Mouse (Mus musculus): ENCODE measurements around the gene Plxdc2. TPM values are rescaled to one million over a fixed set of nuclear protein-coding genes. Genes with fewer than 3 reads are reported as not detected.

Gene Plxdc2
- polyA plus RNA-seq, 1 experiment from 2014 or later: 24.4 TPM

GRCm38 (mm10) chr2:16523427-16523826 is 167.3 kb downstream of the Plxdc2 start:
- Histone ChIP-seq H3K9ac (no peak overlapping the region), H3K27me3 (replicated peaks) (no peaks in the 10 kb centered on the region), H3K9me3 (no peaks in the 10 kb centered on the region), H3K27ac (no peak overlapping the region), H3K4me3 (no peak overlapping the region), H3K36me3 (replicated peaks) (no peaks in the 10 kb centered on the region), H3K4me2 (no peak overlapping the region), H3K4me1 (no peaks in the 10 kb centered on the region)
- 81% methylated on average over 1 of the region's 1 CpGs for WGBS
- no peak for ATAC-seq (replicated peaks)

DNA sequence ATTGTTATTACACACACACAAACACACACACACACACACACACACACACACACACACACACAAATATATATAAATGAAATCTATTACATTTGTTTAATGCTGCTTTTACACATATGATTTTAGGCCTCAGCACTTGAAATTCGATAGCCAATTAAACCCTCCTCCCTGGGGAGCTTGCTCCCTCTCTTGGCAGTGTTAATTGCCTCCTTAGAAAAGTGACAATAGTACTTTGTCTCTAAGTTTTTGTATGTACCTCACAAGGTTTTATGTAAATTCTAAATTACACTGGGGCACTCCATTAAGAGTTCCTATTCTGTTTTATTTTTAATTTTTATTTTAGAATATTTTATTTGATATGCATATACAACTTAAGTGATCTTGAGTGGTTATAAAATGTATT is 176.1 kb downstream of the Plxdc2 start:
- Histone ChIP-seq H3K9me3 (no peaks in the 10 kb centered on the region), H3K9ac (no peak overlapping the region), H3K4me2 (no peak overlapping the region), H3K4me3 (no peak overlapping the region), H3K36me3 (replicated peaks) (no peaks in the 10 kb centered on the region), H3K27me3 (replicated peaks) (no peaks in the 10 kb centered on the region), H3K27ac (no peak overlapping the region), H3K4me1 (no peaks in the 10 kb centered on the region)
- no peak for ATAC-seq (replicated peaks)
- 48% methylated on average over 1 of the region's 1 CpGs for WGBS

DNA sequence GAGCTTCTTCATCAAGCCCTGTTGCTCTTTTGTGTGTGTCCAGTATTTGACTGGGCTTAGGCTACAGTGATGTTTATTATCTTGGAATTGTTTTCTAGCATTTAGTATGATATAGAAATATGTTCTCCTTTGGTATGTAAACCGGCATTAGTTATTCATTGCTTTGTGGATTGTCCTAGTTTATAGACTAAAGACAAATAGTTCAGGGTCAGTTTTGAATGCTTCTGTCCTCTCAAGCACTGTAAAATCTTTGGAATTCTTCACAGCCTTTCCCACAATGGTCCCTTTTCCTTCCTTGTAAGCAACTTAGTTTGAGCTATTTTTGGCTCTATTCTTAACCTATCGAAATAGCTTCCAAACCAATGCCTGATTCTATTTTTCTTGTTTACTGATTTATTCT is 178.5 kb downstream of the Plxdc2 start:
- Histone ChIP-seq H3K4me2 (no peak overlapping the region), H3K9ac (no peak overlapping the region), H3K36me3 (replicated peaks) (no peaks in the 10 kb centered on the region), H3K9me3 (no peaks in the 10 kb centered on the region), H3K27ac (no peak overlapping the region), H3K27me3 (replicated peaks) (no peaks in the 10 kb centered on the region), H3K4me3 (no peak overlapping the region), H3K4me1 (no peaks in the 10 kb centered on the region)
- ATAC-seq (replicated peaks): no peak
- 90% methylated on average over 2 of the region's 2 CpGs for WGBS

GRCm38 (mm10) chr2:16541226-16541625 is 185.1 kb downstream of the Plxdc2 start:
- Histone ChIP-seq H3K9me3 (no peaks in the 10 kb centered on the region), H3K4me3 (no peak overlapping the region), H3K27ac (no peak overlapping the region), H3K9ac (no peak overlapping the region), H3K27me3 (replicated peaks) (no peaks in the 10 kb centered on the region), H3K4me2 (no peak overlapping the region), H3K4me1 (no peaks in the 10 kb centered on the region), H3K36me3 (replicated peaks) (no peaks in the 10 kb centered on the region)
- WGBS: 72% methylated on average over 3 of the region's 3 CpGs
- no peak for ATAC-seq (replicated peaks)

DNA sequence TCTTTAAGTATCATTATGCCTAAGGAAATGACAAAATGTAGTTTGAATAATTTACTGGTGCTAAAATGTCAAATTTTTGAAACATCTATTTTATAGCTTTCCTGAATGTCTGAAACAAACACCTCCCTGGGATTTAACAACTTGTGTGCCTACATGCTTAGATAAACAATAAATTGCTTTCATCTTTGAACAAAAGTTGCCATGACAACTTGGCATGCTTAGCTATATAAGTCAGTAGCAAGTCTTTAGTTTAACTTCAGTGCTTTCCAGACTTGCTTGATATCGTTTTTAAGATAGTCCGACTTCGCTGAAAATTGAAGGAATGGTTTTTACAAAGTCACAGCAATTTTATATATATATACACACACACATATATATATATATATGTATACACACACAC is 189.1 kb downstream of the Plxdc2 start:
- H3K36me3 ChIP-seq (replicated peaks): no peaks in the 10 kb centered on the region
- 47% methylated on average over 3 of the region's 3 CpGs for WGBS
- peak; percentile 56; the same call in 1 of the 2 replicates for ATAC-seq (replicated peaks)

DNA sequence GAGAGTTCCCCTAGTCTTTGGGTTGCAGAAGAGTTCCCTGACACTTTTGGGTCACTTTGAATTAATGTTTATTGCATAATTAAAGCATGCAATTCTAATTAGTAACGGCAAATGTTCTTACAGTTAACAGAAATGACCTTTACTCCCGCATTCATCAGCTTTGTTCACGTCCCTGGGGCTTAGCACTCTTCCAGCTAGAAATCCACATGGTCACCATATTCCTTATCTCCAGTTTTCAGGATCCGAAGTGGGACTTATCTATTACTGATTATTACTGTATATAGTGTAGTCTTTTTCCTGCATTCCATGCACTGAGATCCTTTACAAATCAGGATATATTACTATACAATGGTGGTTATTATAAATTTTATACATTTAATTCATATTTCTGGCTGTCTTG is 203.2 kb downstream of the Plxdc2 start:
- 42% methylated on average over 4 of the region's 4 CpGs for WGBS
- H3K9ac ChIP-seq: no peak overlapping the region
- H3K9me3 ChIP-seq: no peaks in the 10 kb centered on the region
- no peaks in the 10 kb centered on the region for H3K36me3 ChIP-seq (replicated peaks)
- H3K4me1 ChIP-seq: no peaks in the 10 kb centered on the region
- H3K27ac ChIP-seq: no peak overlapping the region
- no peaks in the 10 kb centered on the region for H3K27me3 ChIP-seq (replicated peaks)
- no peak overlapping the region for H3K4me3 ChIP-seq
- ATAC-seq (replicated peaks): no peak
- no peak overlapping the region for H3K4me2 ChIP-seq

More for the DNA sequence above, 189.1 kb downstream of the Plxdc2 start:
- no peak overlapping the region for H3K27ac ChIP-seq
- no peaks in the 10 kb centered on the region for H3K27me3 ChIP-seq (replicated peaks)
- H3K4me1 ChIP-seq: no peaks in the 10 kb centered on the region
- no peak overlapping the region for H3K4me3 ChIP-seq
- H3K9me3 ChIP-seq: no peaks in the 10 kb centered on the region
- H3K4me2 ChIP-seq: no peak overlapping the region
- no peak overlapping the region for H3K9ac ChIP-seq

- H3K4me3 ChIP-seq: no peak overlapping the region
- no peak for ATAC-seq (replicated peaks)
- no peaks in the 10 kb centered on the region for H3K36me3 ChIP-seq (replicated peaks)
- no peak overlapping the region for H3K9ac ChIP-seq
- H3K27me3 ChIP-seq (replicated peaks): no peaks in the 10 kb centered on the region
- H3K4me2 ChIP-seq: no peak overlapping the region
- H3K9me3 ChIP-seq: no peaks in the 10 kb centered on the region
- H3K27ac ChIP-seq: no peak overlapping the region
- no peaks in the 10 kb centered on the region for H3K4me1 ChIP-seq
- 92% methylated on average over 2 of the region's 2 CpGs for WGBS
Observed at GRCm38 (mm10) chr2:16568263-16568662, 212.2 kb downstream of the Plxdc2 start.

DNA sequence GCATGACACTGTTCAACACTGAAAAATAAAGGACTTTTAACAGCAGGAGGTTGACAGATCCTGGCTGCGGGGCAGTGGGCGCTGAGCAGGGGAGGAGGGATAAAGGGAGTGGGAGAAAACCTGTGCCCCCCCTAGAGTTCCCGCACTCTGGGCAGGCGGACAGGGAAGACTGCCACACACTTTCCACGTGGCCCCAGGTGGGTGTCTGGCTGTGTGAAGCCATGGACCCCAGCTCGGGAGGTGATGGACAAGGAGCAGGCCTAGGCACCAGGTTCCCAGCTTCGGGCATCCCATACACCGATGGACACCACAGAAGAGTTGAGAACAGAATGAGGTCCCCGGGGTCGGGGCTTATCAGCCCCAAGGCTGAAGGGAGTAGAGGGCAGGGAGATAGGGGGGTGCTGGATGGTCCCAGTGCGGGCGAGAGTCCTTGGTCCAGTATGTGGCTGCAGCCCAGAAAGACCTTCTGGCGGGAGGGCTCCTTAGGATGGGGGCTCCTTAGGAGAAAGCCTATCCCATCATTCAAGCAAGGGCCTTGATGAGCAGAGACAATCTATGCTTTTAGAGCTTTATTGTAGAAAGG is 215.2 kb downstream of the Plxdc2 start:
- no peak overlapping the region for H3K4me2 ChIP-seq
- 70% methylated on average over 13 of the region's 13 CpGs for WGBS
- no peaks in the 10 kb centered on the region for H3K27me3 ChIP-seq (replicated peaks)
- H3K9me3 ChIP-seq: no peaks in the 10 kb centered on the region
- no peak overlapping the region for H3K9ac ChIP-seq
- no peak overlapping the region for H3K27ac ChIP-seq
- ATAC-seq (replicated peaks): peak; percentile 69
- no peaks in the 10 kb centered on the region for H3K4me1 ChIP-seq
- H3K4me3 ChIP-seq: no peak overlapping the region
- no peaks in the 10 kb centered on the region for H3K36me3 ChIP-seq (replicated peaks)

GRCm38 (mm10) chr2:16576566-16576965 is 220.5 kb downstream of the Plxdc2 start:
- no peak for ATAC-seq (replicated peaks)
- H3K4me1 ChIP-seq: no peaks in the 10 kb centered on the region
- H3K27me3 ChIP-seq (replicated peaks): no peaks in the 10 kb centered on the region
- no peak overlapping the region for H3K27ac ChIP-seq
- no peaks in the 10 kb centered on the region for H3K9me3 ChIP-seq
- H3K4me2 ChIP-seq: no peak overlapping the region
- no peaks in the 10 kb centered on the region for H3K36me3 ChIP-seq (replicated peaks)
- no peak overlapping the region for H3K4me3 ChIP-seq
- H3K9ac ChIP-seq: no peak overlapping the region

DNA sequence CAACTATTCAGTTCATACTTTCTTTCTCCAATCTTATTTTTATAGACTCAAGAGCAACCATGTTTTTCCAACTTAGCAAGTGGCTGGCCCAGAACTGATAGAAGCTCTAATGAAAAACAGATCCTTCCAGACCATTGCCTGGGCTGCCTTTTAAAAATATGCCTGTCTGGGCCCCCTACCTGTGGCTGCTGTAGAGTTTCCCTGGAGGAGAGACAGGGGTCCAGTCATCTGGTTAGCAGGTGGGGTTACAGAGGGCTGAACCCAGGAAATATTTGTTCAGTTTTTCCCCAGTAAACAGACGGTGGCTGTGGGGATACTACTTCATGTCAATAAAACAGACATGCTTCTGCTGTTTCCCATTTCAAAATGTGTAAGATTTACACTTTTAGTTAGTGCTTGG is 222.0 kb downstream of the Plxdc2 start:
- Histone ChIP-seq H3K27me3 (replicated peaks) (no peaks in the 10 kb centered on the region), H3K9me3 (no peaks in the 10 kb centered on the region), H3K4me3 (no peak overlapping the region), H3K27ac (no peak overlapping the region), H3K4me2 (no peak overlapping the region), H3K9ac (no peak overlapping the region), H3K36me3 (replicated peaks) (no peaks in the 10 kb centered on the region), H3K4me1 (no peaks in the 10 kb centered on the region)
- no peak for ATAC-seq (replicated peaks)
- WGBS: 77% methylated on average over 1 of the region's 1 CpGs

DNA sequence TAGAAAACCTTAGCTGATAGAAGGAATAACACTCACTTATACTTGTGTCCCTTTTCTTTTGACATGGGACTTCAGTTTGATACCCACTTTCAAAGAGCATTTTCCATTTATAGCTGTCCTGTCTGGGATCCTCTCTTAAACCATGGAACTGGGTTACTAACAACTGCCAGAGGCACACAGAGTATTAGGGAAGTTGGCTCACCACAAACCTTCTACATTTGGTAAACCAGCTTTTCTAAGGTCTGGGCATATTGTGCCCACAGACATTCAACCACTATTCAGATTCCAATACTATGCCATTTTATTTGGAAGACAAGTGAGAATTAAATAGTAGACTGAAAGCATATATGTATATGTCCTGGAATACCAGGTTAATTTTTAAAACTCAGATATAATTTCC is 232.4 kb downstream of the Plxdc2 start:
- H3K4me3 ChIP-seq: no peak overlapping the region
- no peak overlapping the region for H3K27ac ChIP-seq
- no peaks in the 10 kb centered on the region for H3K36me3 ChIP-seq (replicated peaks)
- H3K4me1 ChIP-seq: no peaks in the 10 kb centered on the region
- H3K9ac ChIP-seq: no peak overlapping the region
- H3K27me3 ChIP-seq (replicated peaks): no peaks in the 10 kb centered on the region
- H3K4me2 ChIP-seq: no peak overlapping the region
- no peaks in the 10 kb centered on the region for H3K9me3 ChIP-seq
- ATAC-seq (replicated peaks): no peak

- Histone ChIP-seq H3K9me3 (no peaks in the 10 kb centered on the region), H3K4me1 (no peaks in the 10 kb centered on the region), H3K27ac (no peak overlapping the region), H3K36me3 (replicated peaks) (no peaks in the 10 kb centered on the region), H3K4me3 (no peak overlapping the region), H3K27me3 (replicated peaks) (no peaks in the 10 kb centered on the region), H3K9ac (no peak overlapping the region), H3K4me2 (no peak overlapping the region)
- WGBS: 80% methylated on average over 1 of the region's 1 CpGs
- ATAC-seq (replicated peaks): no peak
Observed at GRCm38 (mm10) chr2:16595451-16595850, 239.3 kb downstream of the Plxdc2 start.

- H3K4me2 ChIP-seq: no peak overlapping the region
- H3K9me3 ChIP-seq: no peaks in the 10 kb centered on the region
- no peak overlapping the region for H3K27ac ChIP-seq
- no peaks in the 10 kb centered on the region for H3K4me1 ChIP-seq
- no peak overlapping the region for H3K9ac ChIP-seq
- no peak overlapping the region for H3K4me3 ChIP-seq
- WGBS: 88% methylated on average over 3 of the region's 3 CpGs
- no peaks in the 10 kb centered on the region for H3K36me3 ChIP-seq (replicated peaks)
- no peaks in the 10 kb centered on the region for H3K27me3 ChIP-seq (replicated peaks)
- ATAC-seq (replicated peaks): no peak
Observed at GRCm38 (mm10) chr2:16598231-16598630, 242.1 kb downstream of the Plxdc2 start.
